Mouse (Mus musculus) liver, adult 2 months (tissue): ENCODE results near the gene Pou3f1.
"Not testable (repeated sequence)": the region's sequence is repeated elsewhere in the genome, so short reads cannot be mapped to it uniquely, and the experiment has no call there.

ENCODE experiments used
- CTCF ChIP-seq: fragments of 200-500 bp; IDR thresholded peaks from 2 replicates; pipeline ENCODE4 v1.5.1; 2011; ENCODE audit warnings: low read depth, low read length, control low read depth
- POLR2A ChIP-seq: fragments of 200-500 bp; IDR thresholded peaks from 2 replicates; pipeline ENCODE4 v1.6.1; 2011; ENCODE audit warnings: low read length, control low read depth; ENCODE audit not compliant: insufficient read depth; ENCODE audit errors: extremely low read depth

DNA sequence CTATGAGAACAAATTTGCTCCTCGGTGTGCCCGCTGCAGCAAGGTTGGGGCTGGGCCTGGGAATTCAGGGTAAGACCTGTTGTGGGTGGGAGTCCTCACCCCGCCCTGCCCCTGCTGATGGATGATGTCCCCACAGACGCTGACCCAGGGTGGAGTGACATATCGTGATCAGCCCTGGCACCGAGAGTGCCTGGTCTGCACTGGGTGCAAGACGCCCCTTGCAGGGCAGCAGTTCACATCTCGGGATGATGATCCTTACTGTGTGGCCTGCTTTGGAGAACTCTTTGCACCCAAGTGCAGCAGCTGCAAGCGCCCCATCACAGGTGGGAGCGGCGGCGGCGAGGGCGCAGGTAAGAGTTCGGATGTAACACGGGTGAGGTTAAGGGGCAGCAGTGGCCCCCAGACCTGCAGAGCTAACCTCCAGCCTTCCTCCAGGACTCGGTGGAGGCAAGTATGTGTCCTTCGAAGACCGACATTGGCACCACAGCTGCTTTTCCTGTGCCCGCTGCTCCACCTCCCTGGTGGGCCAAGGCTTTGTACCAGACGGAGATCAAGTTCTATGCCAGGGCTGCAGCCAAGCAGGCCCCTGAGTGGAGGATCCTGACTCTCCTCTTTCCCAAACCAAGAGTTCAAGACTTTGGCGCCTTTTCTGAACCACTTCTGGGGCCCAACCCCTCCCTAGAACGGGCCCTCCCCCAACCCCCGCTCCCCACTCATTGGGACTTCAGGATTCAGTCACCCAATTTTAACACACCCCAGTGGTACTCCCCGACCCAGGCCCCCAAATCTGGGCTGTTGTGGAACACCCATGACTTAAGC lies 51.0 kb downstream of the Pou3f1 start:
- not testable (repeated sequence) for TF ChIP-seq CTCF, POLR2A
